Comparison of ENCODE assay signal across 14 mouse cellular contexts in genomic region chr15:96752062-96752358, GRCm38 (mm10).
"Had no signal": no experiment of that assay in that cellular context is flagged by ENCODE, and none has a peak within 500 bp of the region (broad histone marks: within the 10 kb centered on the region; RNA-seq: fewer than 3 reads in every experiment).

No protein-coding gene starts in this region.

- H3K36me3 ChIP-seq: limb, embryonic 12.5 days; limb, embryonic 15.5 days; midbrain, embryonic 13.5 days had no signal

- H3K27ac ChIP-seq: limb, embryonic 12.5 days; limb, embryonic 15.5 days; liver, embryonic 14.5 days; macrophage; midbrain, embryonic 13.5 days had no signal

- ATAC-seq: liver, postnatal 0 days; lung, postnatal 0 days; midbrain, embryonic 13.5 days had no signal

- H3K4me3 ChIP-seq: limb, embryonic 12.5 days; limb, embryonic 15.5 days; midbrain, embryonic 13.5 days had no signal

- H3K4me2 ChIP-seq: limb, embryonic 12.5 days; limb, embryonic 15.5 days; liver, embryonic 11.5 days; lung, embryonic 14.5 days; midbrain, embryonic 13.5 days had no signal

- DNase-seq: kidney, postnatal 14 days; kidney, postnatal 4 days; left cerebral cortex, postnatal 4 days; liver, postnatal 0 days; lung, embryonic 14.5 days; thymus, adult 18-20 months; thymus, postnatal 36 days had no signal

- H3K9ac ChIP-seq: limb, embryonic 12.5 days; limb, embryonic 15.5 days; liver, embryonic 14.5 days; liver, postnatal 0 days; lung, embryonic 14.5 days; midbrain, embryonic 13.5 days had no signal

- H3K9me3 ChIP-seq: limb, embryonic 12.5 days; limb, embryonic 15.5 days; midbrain, embryonic 13.5 days had no signal

- H3K27me3 ChIP-seq: limb, embryonic 15.5 days; midbrain, embryonic 13.5 days had no signal
